Mouse (Mus musculus): ENCODE data around the gene Wdr4. TPM values are rescaled to one million over a fixed set of nuclear protein-coding genes. Genes with fewer than 3 reads are reported as not detected.

Wdr4 gene
- polyA plus RNA-seq, 1 experiment from 2014 or later, result 57.8 TPM

DNA sequence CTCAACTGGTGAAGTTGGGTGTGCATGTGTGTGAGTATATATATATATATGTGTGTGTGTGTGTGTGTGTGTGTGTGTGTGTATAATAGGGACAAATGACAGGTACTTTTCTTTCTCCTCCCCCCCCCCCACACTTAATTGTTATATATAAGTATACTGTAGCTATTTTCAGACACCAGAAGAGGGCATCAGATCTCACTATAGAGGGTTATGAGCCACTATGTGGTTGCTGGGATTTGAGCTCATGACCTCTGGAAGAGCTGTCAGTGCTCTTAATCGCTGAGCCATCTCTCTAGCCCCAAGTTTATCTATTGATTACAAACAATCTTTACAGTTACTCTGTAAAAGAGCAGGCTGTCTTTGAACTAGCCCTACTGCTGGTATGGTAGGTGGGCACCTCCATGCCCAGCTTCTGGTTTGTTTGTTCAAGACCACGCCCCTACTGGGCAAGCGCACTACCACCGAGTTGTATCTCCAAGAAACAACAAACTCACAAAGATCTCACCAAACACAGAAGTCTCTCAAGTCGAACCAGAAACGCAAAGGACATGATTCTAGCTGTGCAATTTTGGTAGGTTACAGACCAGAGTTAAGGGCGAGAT, 335 bp downstream of the Wdr4 start:
- Histone ChIP-seq H3K4me2 (replicated peaks; ENCODE audit: low read depth, low read length) (peak overlapping the region; percentile 76), H3K4me1 (ENCODE audit: insufficient read depth, low read length) (peaks cover 15% of the 10 kb centered on the region), H3K27me3 (ENCODE audit: insufficient read depth, low read length) (no peaks in the 10 kb centered on the region), H3K36me3 (ENCODE audit: insufficient read depth, low read length) (peaks cover 16% of the 10 kb centered on the region), H3K9me3 (ENCODE audit: low read length) (no peaks in the 10 kb centered on the region), H3K9ac (replicated peaks; ENCODE audit: low read length) (peak overlapping the region; percentile 45), H3K4me3 (ENCODE audit: low read length) (peak overlapping the region; percentile 65), H3K27ac (ENCODE audit: low read length) (peak overlapping the region; percentile 58)
- ATAC-seq (ENCODE audit: low FRiP score, low TSS enrichment), result peak; percentile 2; the same call in 1 of the 2 replicates
- 3% methylated on average over 7 of the region's 7 CpGs for WGBS

GRCm38 (mm10) chr17:31514696-31515095, 5.1 kb downstream of the Wdr4 start:
- ATAC-seq (ENCODE audit: low FRiP score, low TSS enrichment), result no peak
- no peaks in the 10 kb centered on the region for H3K27me3 ChIP-seq (ENCODE audit: insufficient read depth, low read length)
- H3K9ac ChIP-seq (replicated peaks; ENCODE audit: low read length), result no peak overlapping the region
- no peaks in the 10 kb centered on the region for H3K9me3 ChIP-seq (ENCODE audit: low read length)
- H3K27ac ChIP-seq (ENCODE audit: low read length), result no peak overlapping the region
- H3K36me3 ChIP-seq (ENCODE audit: insufficient read depth, low read length), result peaks cover 3% of the 10 kb centered on the region
- no peak overlapping the region for H3K4me3 ChIP-seq (ENCODE audit: low read length)
- WGBS, result 68% methylated on average over 1 of the region's 1 CpGs
- H3K4me1 ChIP-seq (ENCODE audit: insufficient read depth, low read length), result peaks cover 12% of the 10 kb centered on the region
- no peak overlapping the region for H3K4me2 ChIP-seq (replicated peaks; ENCODE audit: low read depth, low read length)

DNA sequence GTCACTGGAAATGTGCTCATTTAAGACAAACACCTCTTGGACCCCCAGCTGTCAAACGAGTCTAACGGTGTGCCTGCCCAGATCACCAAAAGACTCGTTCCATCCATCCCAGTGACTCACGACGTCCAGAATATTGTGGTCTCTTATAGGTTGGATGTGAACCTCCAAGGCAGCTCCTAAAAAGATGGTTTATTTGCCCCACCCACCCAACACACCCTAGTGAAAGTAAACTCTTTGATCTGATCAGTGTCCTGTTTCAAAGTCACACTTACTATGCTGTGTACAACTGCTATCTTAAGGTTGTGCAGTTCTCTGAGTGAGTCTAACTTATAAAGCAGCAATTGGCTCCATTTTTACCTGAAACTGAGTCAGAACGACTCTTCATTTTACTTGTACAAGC, 7.2 kb downstream of the Wdr4 start:
- peak overlapping the region; percentile 84 for H3K9ac ChIP-seq (replicated peaks; ENCODE audit: low read length)
- no peak; the same call in 1 of the 2 replicates for ATAC-seq (ENCODE audit: low FRiP score, low TSS enrichment)
- peak overlapping the region; percentile 89 for H3K4me3 ChIP-seq (ENCODE audit: low read length)
- WGBS, result 18% methylated on average over 6 of the region's 6 CpGs
- H3K27ac ChIP-seq (ENCODE audit: low read length), result 0 out of 2 replicates have a peak overlapping the region, but pooled peaks have one; percentile 9
- H3K27me3 ChIP-seq (ENCODE audit: insufficient read depth, low read length), result no peaks in the 10 kb centered on the region
- H3K4me1 ChIP-seq (ENCODE audit: insufficient read depth, low read length), result peaks cover 12% of the 10 kb centered on the region
- H3K4me2 ChIP-seq (replicated peaks; ENCODE audit: low read depth, low read length), result peak overlapping the region; percentile 83
- peaks cover 17% of the 10 kb centered on the region for H3K36me3 ChIP-seq (ENCODE audit: insufficient read depth, low read length)
- no peaks in the 10 kb centered on the region for H3K9me3 ChIP-seq (ENCODE audit: low read length)

- H3K4me1 ChIP-seq (ENCODE audit: insufficient read depth, low read length), result peaks cover 12% of the 10 kb centered on the region
- H3K9ac ChIP-seq (replicated peaks; ENCODE audit: low read length), result peak overlapping the region; percentile 84
- peak overlapping the region; percentile 77 for H3K27ac ChIP-seq (ENCODE audit: low read length)
- H3K4me3 ChIP-seq (ENCODE audit: low read length), result peak overlapping the region; percentile 89
- H3K36me3 ChIP-seq (ENCODE audit: insufficient read depth, low read length), result peaks cover 24% of the 10 kb centered on the region
- H3K4me2 ChIP-seq (replicated peaks; ENCODE audit: low read depth, low read length), result peak overlapping the region; percentile 83
- peak; percentile 96 for ATAC-seq (ENCODE audit: low FRiP score, low TSS enrichment)
- no peaks in the 10 kb centered on the region for H3K27me3 ChIP-seq (ENCODE audit: insufficient read depth, low read length)
- under 1% methylated on average over 56 of the region's 56 CpGs for WGBS
- no peaks in the 10 kb centered on the region for H3K9me3 ChIP-seq (ENCODE audit: low read length)
These were observed 7.8 kb downstream of the Wdr4 start for GRCm38 (mm10) chr17:31511792-31512495.

DNA sequence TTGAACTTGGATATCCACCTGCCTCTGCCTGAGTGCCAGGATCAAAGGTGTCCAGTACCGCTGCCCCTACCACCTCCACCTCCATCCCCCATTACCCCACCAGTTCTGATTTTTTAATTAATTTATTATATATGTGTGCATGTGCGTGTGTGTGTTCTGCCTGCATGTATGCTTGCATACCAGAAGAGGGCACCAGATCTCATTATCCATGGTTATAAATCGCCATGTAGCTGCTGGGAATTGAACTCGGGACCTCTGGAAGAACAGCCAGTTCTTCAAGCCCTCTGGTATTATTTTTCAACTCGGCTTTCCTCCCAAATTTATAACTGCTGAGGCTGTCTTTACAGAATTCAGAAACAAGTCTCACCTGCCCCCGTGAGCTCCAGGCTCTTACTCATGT, 8.8 kb downstream of the Wdr4 start:
- H3K9ac ChIP-seq (replicated peaks; ENCODE audit: low read length), result peak overlapping the region; percentile 84; the same call in 1 of the 2 replicates
- peaks cover 24% of the 10 kb centered on the region for H3K36me3 ChIP-seq (ENCODE audit: insufficient read depth, low read length)
- H3K9me3 ChIP-seq (ENCODE audit: low read length), result no peaks in the 10 kb centered on the region
- no peak for ATAC-seq (ENCODE audit: low FRiP score, low TSS enrichment)
- 96% methylated on average over 6 of the region's 6 CpGs for WGBS
- peak overlapping the region; percentile 83 for H3K4me2 ChIP-seq (replicated peaks; ENCODE audit: low read depth, low read length)
- H3K27ac ChIP-seq (ENCODE audit: low read length), result no peak overlapping the region
- H3K4me1 ChIP-seq (ENCODE audit: insufficient read depth, low read length), result peaks cover 14% of the 10 kb centered on the region
- H3K27me3 ChIP-seq (ENCODE audit: insufficient read depth, low read length), result no peaks in the 10 kb centered on the region
- H3K4me3 ChIP-seq (ENCODE audit: low read length), result peak overlapping the region; percentile 89

DNA sequence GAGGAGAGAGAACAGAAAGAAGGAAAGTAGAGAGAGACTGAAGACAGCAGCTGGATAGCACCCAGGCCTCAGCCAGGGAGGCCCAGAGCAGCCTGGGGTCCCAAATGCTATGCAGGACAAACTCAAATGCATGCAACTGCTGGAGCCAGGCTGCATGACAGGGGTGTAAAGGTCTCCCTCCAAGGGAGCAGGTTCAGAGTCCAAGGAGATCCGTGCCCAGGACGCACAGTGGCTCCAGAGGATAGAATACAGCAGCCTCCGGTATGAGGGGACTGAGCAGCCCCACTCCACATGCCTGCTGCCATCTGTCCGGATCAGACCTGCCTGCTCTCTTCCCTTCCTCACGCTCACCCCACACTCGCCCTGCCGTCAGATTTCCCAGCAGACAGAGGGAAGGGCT, 13.5 kb downstream of the Wdr4 start:
- Histone ChIP-seq H3K4me3 (ENCODE audit: low read length) (no peak overlapping the region), H3K4me1 (ENCODE audit: insufficient read depth, low read length) (peaks cover 27% of the 10 kb centered on the region), H3K9me3 (ENCODE audit: low read length) (no peaks in the 10 kb centered on the region), H3K9ac (replicated peaks; ENCODE audit: low read length) (no peak overlapping the region), H3K27ac (ENCODE audit: low read length) (peak overlapping the region; percentile 68; the same call in 1 of the 2 replicates), H3K4me2 (replicated peaks; ENCODE audit: low read depth, low read length) (no peak overlapping the region), H3K27me3 (ENCODE audit: insufficient read depth, low read length) (no peaks in the 10 kb centered on the region), H3K36me3 (ENCODE audit: insufficient read depth, low read length) (peaks cover 59% of the 10 kb centered on the region)
- 73% methylated on average over 7 of the region's 7 CpGs for WGBS
- ATAC-seq (ENCODE audit: low FRiP score, low TSS enrichment), result peak; percentile 67

DNA sequence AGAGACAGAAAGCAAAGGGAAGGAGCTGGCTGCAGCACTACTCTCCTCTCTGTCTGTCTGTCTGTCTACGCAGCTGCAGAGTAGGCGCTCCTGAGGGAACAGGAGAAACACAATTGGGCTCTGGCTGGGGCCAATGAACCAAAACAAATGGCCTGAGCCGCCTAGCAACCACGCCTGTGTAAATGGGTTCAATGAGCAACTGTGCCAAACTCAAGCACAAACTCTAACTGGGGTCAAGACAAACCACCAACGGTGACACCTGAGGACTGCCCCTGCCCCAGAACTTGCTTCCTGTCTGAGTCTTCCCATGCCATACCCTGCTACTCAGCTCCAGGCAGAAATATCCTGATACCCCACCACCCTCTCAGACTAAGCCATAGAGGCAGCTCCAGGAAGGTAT, 14.8 kb downstream of the Wdr4 start:
- peak; percentile 66 for ATAC-seq (ENCODE audit: low FRiP score, low TSS enrichment)
- Histone ChIP-seq H3K4me1 (ENCODE audit: insufficient read depth, low read length) (peaks cover 22% of the 10 kb centered on the region), H3K9ac (replicated peaks; ENCODE audit: low read length) (peak overlapping the region; percentile 35; the same call in 1 of the 2 replicates), H3K4me2 (replicated peaks; ENCODE audit: low read depth, low read length) (peak overlapping the region; percentile 11; the same call in 1 of the 2 replicates), H3K9me3 (ENCODE audit: low read length) (no peaks in the 10 kb centered on the region), H3K36me3 (ENCODE audit: insufficient read depth, low read length) (peaks cover 68% of the 10 kb centered on the region), H3K27me3 (ENCODE audit: insufficient read depth, low read length) (no peaks in the 10 kb centered on the region), H3K4me3 (ENCODE audit: low read length) (no peak overlapping the region), H3K27ac (ENCODE audit: low read length) (peak overlapping the region; percentile 68)
- 42% methylated on average over 5 of the region's 5 CpGs for WGBS

DNA sequence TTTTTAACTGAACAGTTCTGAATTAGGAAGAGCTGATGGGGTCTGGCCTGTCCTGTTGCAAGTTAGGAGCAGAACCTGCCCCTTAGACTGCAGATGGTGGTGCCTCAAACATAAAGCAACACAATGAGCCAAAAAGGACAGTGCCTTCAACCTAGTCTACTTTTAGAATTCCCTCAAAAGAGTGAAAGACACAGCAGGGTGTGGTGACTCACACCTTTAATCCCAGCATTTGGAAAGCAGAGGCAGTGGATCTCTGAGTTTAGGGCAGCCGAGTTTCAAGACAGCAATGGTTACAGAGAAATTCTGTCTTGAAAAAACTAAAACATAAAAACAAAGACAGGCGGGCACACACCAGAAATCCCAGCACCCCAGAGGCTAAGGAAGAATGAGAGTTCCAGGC, 15.8 kb downstream of the Wdr4 start:
- H3K36me3 ChIP-seq (ENCODE audit: insufficient read depth, low read length), result peaks cover 67% of the 10 kb centered on the region
- no peak for ATAC-seq (ENCODE audit: low FRiP score, low TSS enrichment)
- H3K4me3 ChIP-seq (ENCODE audit: low read length), result no peak overlapping the region
- no peak overlapping the region for H3K9ac ChIP-seq (replicated peaks; ENCODE audit: low read length)
- H3K9me3 ChIP-seq (ENCODE audit: low read length), result no peaks in the 10 kb centered on the region
- no peaks in the 10 kb centered on the region for H3K27me3 ChIP-seq (ENCODE audit: insufficient read depth, low read length)
- 87% methylated on average over 2 of the region's 2 CpGs for WGBS
- H3K4me2 ChIP-seq (replicated peaks; ENCODE audit: low read depth, low read length), result no peak overlapping the region
- H3K4me1 ChIP-seq (ENCODE audit: insufficient read depth, low read length), result peaks cover 22% of the 10 kb centered on the region
- H3K27ac ChIP-seq (ENCODE audit: low read length), result no peak overlapping the region; the same call in 1 of the 2 replicates

- peaks cover 22% of the 10 kb centered on the region for H3K4me1 ChIP-seq (ENCODE audit: insufficient read depth, low read length)
- H3K4me3 ChIP-seq (ENCODE audit: low read length), result no peak overlapping the region
- 96% methylated on average over 12 of the region's 12 CpGs for WGBS
- no peaks in the 10 kb centered on the region for H3K9me3 ChIP-seq (ENCODE audit: low read length)
- H3K27ac ChIP-seq (ENCODE audit: low read length), result no peak overlapping the region
- H3K4me2 ChIP-seq (replicated peaks; ENCODE audit: low read depth, low read length), result no peak overlapping the region
- no peaks in the 10 kb centered on the region for H3K27me3 ChIP-seq (ENCODE audit: insufficient read depth, low read length)
- H3K36me3 ChIP-seq (ENCODE audit: insufficient read depth, low read length), result peaks cover 69% of the 10 kb centered on the region
- no peak overlapping the region for H3K9ac ChIP-seq (replicated peaks; ENCODE audit: low read length)
- no peak for ATAC-seq (ENCODE audit: low FRiP score, low TSS enrichment)
These were observed 16.4 kb downstream of the Wdr4 start for GRCm38 (mm10) chr17:31503337-31503736.

Data from kidney, embryonic 16.5 days (tissue).